Comparison of ENCODE assay signal across 20 mouse cellular contexts in the genomic region with DNA sequence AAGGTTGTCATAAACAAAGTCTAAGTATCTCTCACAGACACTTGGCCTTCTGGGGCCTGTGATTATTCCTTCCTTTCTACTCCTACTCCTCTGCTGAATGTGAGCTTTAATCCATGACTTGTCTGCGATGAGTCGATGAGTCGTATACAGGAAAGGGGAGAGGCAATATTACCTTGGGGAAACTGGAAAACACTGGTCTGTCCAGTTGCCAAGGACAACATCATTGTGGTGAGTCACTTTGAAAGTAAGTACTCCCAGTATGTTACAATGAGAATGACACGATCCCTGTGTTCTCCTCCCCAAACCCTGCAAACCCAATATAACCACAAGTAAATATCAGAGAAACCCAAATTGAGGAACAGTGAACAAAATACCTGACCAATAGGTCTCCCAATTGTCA. TPM values are rescaled to one million over a fixed set of nuclear protein-coding genes. Genes with fewer than 3 reads are reported as not detected.
DNase-seq lines count a peak whose midpoint lies in the region; ATAC-seq and TF ChIP-seq lines count a peak whose summit lies in the region.
"Had no signal": no experiment of that assay in that cellular context is flagged by ENCODE, and none has a peak within 500 bp of the region (broad histone marks: within the 10 kb centered on the region; RNA-seq: fewer than 3 reads in every experiment).

No protein-coding gene starts in this region.

- in situ Hi-C loops in Patski (cut with MboI; ENCODE audit: low pct_unique_long_range_greater_than_20kb), result no loop called here

- TF ChIP-seq CTCF in Patski (IDR thresholded peaks at IDR 0.05), result no peak

- peaks cover 5% of the 10 kb centered on the region for H3K27me3 ChIP-seq in Patski
- H3K27me3 ChIP-seq: embryonic facial prominence, embryonic 12.5 days; forebrain, embryonic 15.5 days; hindbrain, embryonic 15.5 days; intestine, embryonic 15.5 days; kidney, embryonic 15.5 days; midbrain, embryonic 12.5 days; neural tube, embryonic 12.5 days had no signal

- peak; percentile 35 for ATAC-seq in Patski
- ATAC-seq: forebrain, embryonic 15.5 days; intestine, embryonic 15.5 days had no signal

- CTCF ChIA-PET in Patski (lab: Charles Lee), result no interaction called here

- peak; percentile 11 for DNase-seq in urinary bladder, postnatal 14 days (ENCODE audit: low spot score)
- no peak for DNase-seq in urinary bladder, postnatal 25 days (ENCODE audit: low spot score)
- DNase-seq in Patski (ENCODE audit: low read depth, low spot score), result no peak
- DNase-seq in fat pad, adult 2 months (ENCODE audit: extremely low read depth, low read depth, low spot score), result peak; percentile 62
- no peak for DNase-seq in lung, postnatal 4 days
- DNase-seq in thymus, postnatal 10 days (ENCODE audit: low spot score in 2 of 2), result no peak
- DNase-seq in kidney, postnatal 10 days, result no peak
- DNase-seq: cerebellum, adult 9-10 months; heart, postnatal 4 days; lung, adult 2 months; right cerebral cortex, adult 18-20 months; thymus, postnatal 4 days had no signal

- POLR2A ChIA-PET in Patski (lab: Charles Lee), result interaction anchor here (0.5 kb wide), 1 partner anchor 11 kb away, joined by 3 read pairs; no protein-coding TSS in a partner anchor

RNA-seq across cellular contexts. Expression of gene Dusp22, which starts 17.7 kb away (rescaled TPM):
- polyA plus RNA-seq in Patski (2021), result 19.7 TPM
- polyA plus RNA-seq: G1E had no signal

Comparison
In these comparisons a context has a peak if more than half of its experiments do, and no peak if none do; other contexts are left out.
1. DNase-seq: peak in urinary bladder, postnatal 14 days (single experiment) and fat pad, adult 2 months (single experiment); none in urinary bladder, postnatal 25 days (single experiment), Patski (single experiment), lung, postnatal 4 days (0 of 2), thymus, postnatal 10 days (0 of 2) and kidney, postnatal 10 days (single experiment).